In the genomic region with DNA sequence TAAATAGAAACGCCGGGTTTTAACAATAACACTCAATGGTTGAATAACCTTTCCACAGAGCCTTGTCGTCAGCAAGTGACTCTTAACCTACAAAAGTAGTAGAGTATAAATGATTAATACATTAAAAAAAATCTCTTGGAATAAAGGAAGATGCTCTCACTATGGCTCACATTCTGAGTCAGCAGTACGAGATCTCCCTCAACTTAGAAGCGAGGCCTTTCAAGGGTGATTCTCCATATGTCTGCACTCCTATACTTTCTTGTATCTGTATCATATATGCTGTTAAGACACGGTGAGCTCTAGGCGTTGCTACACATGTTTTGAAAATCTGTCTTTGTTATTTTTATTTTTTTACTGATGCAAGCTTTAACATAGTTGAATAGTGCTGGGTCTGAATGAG, we compare ENCODE assay signal across 8 mouse cellular contexts. TPM values are rescaled to one million over a fixed set of nuclear protein-coding genes. Genes with fewer than 3 reads are reported as not detected.
DNase-seq lines count a peak whose midpoint lies in the region; ATAC-seq and TF ChIP-seq lines count a peak whose summit lies in the region.

No protein-coding gene starts in this region.

- intact Hi-C loops in heart, adult 2 months (cut with DNase I) = no loop called here

- TF ChIP-seq CTCF in heart, adult 2 months (IDR thresholded peaks at IDR 0.05) = no peak
- TF ChIP-seq CTCF in C2C12 (IDR thresholded peaks at IDR 0.05; ENCODE audit: control insufficient read depth, insufficient read depth, insufficient read length) = no peak
- no peak for TF ChIP-seq CTCF in liver, postnatal 0 days (IDR thresholded peaks at IDR 0.05; ENCODE audit: low read depth)

- no peak overlapping the region for H3K27ac ChIP-seq in heart, adult 2 months
- H3K27ac ChIP-seq in forebrain, embryonic 16.5 days (ENCODE audit: low read length) = peak overlapping the region; percentile 82; the same call in 1 of the 2 replicates
- peak overlapping the region; percentile 58; the same call in 1 of the 2 replicates for H3K27ac ChIP-seq in liver, postnatal 0 days (ENCODE audit: low read depth)

- H3K9me3 ChIP-seq in forebrain, embryonic 16.5 days (ENCODE audit: control insufficient read depth, low read length) = no peaks in the 10 kb centered on the region
- H3K9me3 ChIP-seq in liver, postnatal 0 days (ENCODE audit: low read length) = no peaks in the 10 kb centered on the region

- H3K4me1 ChIP-seq in heart, adult 2 months (ENCODE audit: control insufficient read depth, insufficient read depth, low read length) = no peaks in the 10 kb centered on the region; the same call in 1 of the 2 replicates
- peaks cover 14% of the 10 kb centered on the region for H3K4me1 ChIP-seq in forebrain, embryonic 16.5 days (replicated peaks; ENCODE audit: control insufficient read depth, insufficient read depth, low read length)
- H3K4me1 ChIP-seq in liver, postnatal 0 days (ENCODE audit: insufficient read depth) = peaks cover 14% of the 10 kb centered on the region

- H3K27me3 ChIP-seq in heart, adult 2 months (ENCODE audit: control insufficient read depth, insufficient read depth, low read length) = no peaks in the 10 kb centered on the region
- H3K27me3 ChIP-seq in C2C12 (ENCODE audit: control insufficient read depth, insufficient read depth, insufficient read length) = no peaks in the 10 kb centered on the region
- no peaks in the 10 kb centered on the region for H3K27me3 ChIP-seq in forebrain, embryonic 16.5 days (replicated peaks; ENCODE audit: control insufficient read depth, insufficient read depth, low read length)
- H3K27me3 ChIP-seq in liver, postnatal 0 days (ENCODE audit: insufficient read depth, low read length) = no peaks in the 10 kb centered on the region

- DNase-seq in heart, adult 2 months = no peak
- DNase-seq in heart, adult 11 months = no peak
- no peak for DNase-seq in liver, postnatal 0 days
- no peak for DNase-seq in frontal cortex, postnatal 10 days (ENCODE audit: low spot score in 2 of 2)
- DNase-seq in right cerebral cortex, postnatal 4 days = no peak

- H3K79me2 ChIP-seq in heart, adult 2 months (replicated peaks; ENCODE audit: control insufficient read depth, insufficient read depth, low read length) = no peaks in the 10 kb centered on the region
- peaks cover 23% of the 10 kb centered on the region for H3K79me2 ChIP-seq in C2C12 (ENCODE audit: control insufficient read depth, insufficient read depth)

- no peaks in the 10 kb centered on the region for H3K36me3 ChIP-seq in heart, adult 2 months (ENCODE audit: control insufficient read depth, insufficient read depth, low read length)
- peaks cover 9% of the 10 kb centered on the region for H3K36me3 ChIP-seq in C2C12 (ENCODE audit: control insufficient read depth, insufficient read depth)
- H3K36me3 ChIP-seq in forebrain, embryonic 16.5 days (ENCODE audit: control insufficient read depth, insufficient read depth) = peaks cover 6% of the 10 kb centered on the region
- H3K36me3 ChIP-seq in liver, postnatal 0 days (replicated peaks; ENCODE audit: insufficient read depth, low read length) = no peaks in the 10 kb centered on the region

- H3K4me3 ChIP-seq in heart, adult 2 months = peak overlapping the region; percentile 96
- H3K4me3 ChIP-seq in C2C12 (ENCODE audit: insufficient read depth, poor library complexity, severe bottlenecking) = peak overlapping the region; percentile 68
- H3K4me3 ChIP-seq in forebrain, embryonic 16.5 days (replicated peaks; ENCODE audit: low read length) = peak overlapping the region; percentile 62
- peak overlapping the region; percentile 78 for H3K4me3 ChIP-seq in liver, postnatal 0 days (ENCODE audit: low read depth, low read length)

- peaks cover 16% of the 10 kb centered on the region for H3K79me3 ChIP-seq in C2C12 (ENCODE audit: low read depth)

- WGBS in heart, adult 2 months = 57% methylated on average over 7 of the region's 7 CpGs
- 28% methylated on average over 7 of the region's 7 CpGs for whole genome bisulfite sequencing in forebrain, embryonic 16.5 days
- WGBS in liver, postnatal 0 days (ENCODE audit: insufficient replicate concordance) = 52% methylated on average over 7 of the region's 7 CpGs

- no peak overlapping the region for H3ac ChIP-seq in C2C12 (ENCODE audit: control insufficient read depth, insufficient read length, low read depth)

- peak overlapping the region; percentile 66 for H3K4me2 ChIP-seq in forebrain, embryonic 16.5 days (ENCODE audit: low read length)
- H3K4me2 ChIP-seq in liver, postnatal 0 days (ENCODE audit: low read depth, low read length) = peak overlapping the region; percentile 99

- no peak overlapping the region for H3K9ac ChIP-seq in heart, adult 2 months (ENCODE audit: low read depth, low read length)
- peak overlapping the region; percentile 69 for H3K9ac ChIP-seq in forebrain, embryonic 16.5 days (replicated peaks; ENCODE audit: low read depth, low read length)
- peak overlapping the region; percentile 70 for H3K9ac ChIP-seq in liver, postnatal 0 days (replicated peaks)

- no peak for TF ChIP-seq EP300 in heart, adult 2 months (IDR thresholded peaks at IDR 0.05; ENCODE audit: insufficient read depth, low read depth, low read length)
- TF ChIP-seq EP300 in liver, postnatal 0 days (IDR thresholded peaks at IDR 0.05; ENCODE audit: low read depth) = no peak

- TF ChIP-seq POLR2A in heart, adult 2 months (IDR thresholded peaks at IDR 0.05; ENCODE audit: insufficient read depth, low read depth, low read length) = no peak

- ATAC-seq in forebrain, embryonic 16.5 days = no peak
- ATAC-seq in liver, postnatal 0 days = no peak
- no peak for ATAC-seq in inflammation-experienced regulatory T-cells, adult 6 months

TF ChIP-seq in C2C12, 6 proteins besides CTCF, POLR2A, EP300 and RAD21:
- TF ChIP-seq MYOD1 (IDR thresholded peaks at IDR 0.05; ENCODE audit: control insufficient read depth, insufficient read length, low read depth) (no peak), USF1 (IDR thresholded peaks at IDR 0.05; ENCODE audit: low read depth) (no peak), MAX (IDR thresholded peaks at IDR 0.05) (no peak), CEBPB (IDR thresholded peaks at IDR 0.05; ENCODE audit: low read depth) (no peak), MYOG (IDR thresholded peaks at IDR 0.05; ENCODE audit: control insufficient read depth, extremely low read depth, insufficient read length) (no peak), FOSL1 (IDR thresholded peaks at IDR 0.05; ENCODE audit: insufficient read depth, low read length, poor library complexity, severe bottlenecking) (no peak)

RNA-seq across cellular contexts. Expression of a gene that starts 1.0 kb away (rescaled TPM):
- total RNA-seq in heart, adult 2 months (2021) = under 1 TPM; 0.57 to 0.99 TPM
- polyA plus RNA-seq in heart, adult 2 months (2012; rRNA removed) = 0.39 and 0.70 TPM in 2 replicates
- polyA plus RNA-seq in C2C12 (2012; fragmentation: generic; extraction: Trizol) = 1.3 TPM
- polyA plus RNA-seq in forebrain, embryonic 16.5 days (2015; fragmentation: Nextera tagmentation; extraction: Ambion mirVana) = 34.0 and 39.2 TPM in 2 replicates
- polyA plus RNA-seq in liver, postnatal 0 days (2015; fragmentation: Nextera tagmentation; extraction: Ambion mirVana) = 2.1 and 2.2 TPM in 2 replicates
- polyA plus RNA-seq in inflammation-experienced regulatory T-cells, adult 6 months (2017; shearing (Covaris generic)) = under 1 TPM; 0.30 to 0.43 (median 0.36) TPM

RNA-seq across cellular contexts. Expression of a gene that starts 1.1 kb away (rescaled TPM):
- 10 to 100 TPM in 1 of 2 experiments, 1 to 10 TPM in 1; 8.8 to 11.0 TPM for total RNA-seq in heart, adult 2 months (2021)
- 4.5 and 5.3 TPM in 2 replicates for polyA plus RNA-seq in heart, adult 2 months (2012; rRNA removed)
- polyA plus RNA-seq in C2C12 (2012; fragmentation: generic; extraction: Trizol) = 13.9 TPM
- 40.1 and 45.8 TPM in 2 replicates for polyA plus RNA-seq in forebrain, embryonic 16.5 days (2015; fragmentation: Nextera tagmentation; extraction: Ambion mirVana)
- 40.4 and 61.5 TPM in 2 replicates for polyA plus RNA-seq in liver, postnatal 0 days (2015; fragmentation: Nextera tagmentation; extraction: Ambion mirVana)
- 10 to 100 TPM in 1 of 3 experiments, 1 to 10 TPM in 2; 5.3 to 10.1 (median 8.7) TPM for polyA plus RNA-seq in inflammation-experienced regulatory T-cells, adult 6 months (2017; shearing (Covaris generic))

Comparison
In these comparisons a context has a peak if more than half of its experiments do, and no peak if none do; other contexts are left out.
1. RNA of a gene that starts 1.0 kb away (polyA plus RNA-seq): 34.0 to 39.2 TPM in forebrain, embryonic 16.5 days; 2.1 to 2.2 TPM in liver, postnatal 0 days, 1.3 TPM in C2C12 (single experiment), 0.39 to 0.70 TPM in heart, adult 2 months and 0.30 to 0.43 TPM in inflammation-experienced regulatory T-cells, adult 6 months; every median in the first group is over 10 times any median in the second.
2. Peak in every context shown above with its lines, with median percentiles within 50 percentile points of each other: H3K4me3 ChIP-seq.